Comparison of ENCODE assay signal across 8 mouse cellular contexts in the genomic region with DNA sequence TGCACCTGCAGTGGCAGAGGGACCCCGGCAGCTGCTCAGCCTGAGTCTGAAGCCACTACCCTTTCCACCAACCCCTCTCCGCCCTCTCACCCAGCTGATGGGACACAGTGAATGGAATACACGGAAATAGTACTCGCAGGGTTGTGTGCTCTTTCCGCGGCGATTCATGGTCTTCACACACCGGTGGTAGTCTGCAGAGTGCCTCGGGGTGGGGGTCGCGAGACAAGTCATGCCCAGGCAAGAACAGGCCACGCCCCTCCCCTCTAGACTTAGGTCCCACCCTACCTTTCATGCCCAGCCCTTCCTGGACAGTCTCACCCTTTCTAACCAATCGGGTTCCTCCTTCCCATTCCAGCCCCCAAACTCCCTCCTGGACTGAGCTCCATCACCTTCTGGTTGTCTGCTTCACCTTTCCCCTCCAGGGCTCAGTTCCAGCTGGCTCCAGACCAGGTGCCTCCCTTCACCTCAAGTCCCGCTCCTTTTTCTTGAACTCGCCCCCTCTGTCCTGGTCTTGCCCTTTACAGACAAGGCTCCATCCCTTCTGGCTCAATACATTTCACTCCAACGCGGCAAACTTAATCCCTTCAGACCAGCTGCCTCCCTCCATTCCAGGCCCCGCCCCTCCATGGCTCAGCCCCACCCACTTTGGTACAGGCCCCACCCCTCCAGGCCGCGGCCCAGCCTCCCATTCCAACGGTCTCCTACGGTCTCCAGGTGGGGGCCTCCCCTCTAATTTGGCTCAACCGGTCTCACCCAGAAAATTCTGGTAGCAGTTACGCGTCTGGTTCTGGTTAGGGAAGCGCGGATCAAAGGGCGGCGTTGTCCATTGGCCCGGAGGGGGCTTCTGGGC. TPM values are rescaled to one million over a fixed set of nuclear protein-coding genes. Genes with fewer than 3 reads are reported as not detected.
DNase-seq lines count a peak whose midpoint lies in the region; ATAC-seq and TF ChIP-seq lines count a peak whose summit lies in the region.

No protein-coding gene starts in this region.

- no peak overlapping the region for H3K27ac ChIP-seq in layer of hippocampus, adult 2 months
- H3K27ac ChIP-seq in hindbrain, embryonic 12.5 days = no peak overlapping the region
- H3K27ac ChIP-seq in limb, embryonic 14.5 days (replicated peaks; ENCODE audit: low read depth, low read length) = peak overlapping the region; percentile 63
- H3K27ac ChIP-seq in midbrain, embryonic 13.5 days = no peak overlapping the region

- intact Hi-C loops in left cerebral cortex, postnatal 14 days (cut with DNase I) = no loop called here

- peaks cover 8% of the 10 kb centered on the region; the same call in 1 of the 2 replicates for H3K27me3 ChIP-seq in hindbrain, embryonic 12.5 days
- no peaks in the 10 kb centered on the region for H3K27me3 ChIP-seq in limb, embryonic 14.5 days (ENCODE audit: control insufficient read depth, insufficient read depth, low read length)
- H3K27me3 ChIP-seq in midbrain, embryonic 13.5 days = no peaks in the 10 kb centered on the region

- no peak for TF ChIP-seq CTCF in layer of hippocampus, adult 2 months (conservative IDR thresholded peaks at IDR 0.05)

- peaks cover under 1% of the 10 kb centered on the region; the same call in 1 of the 2 replicates for H3K36me3 ChIP-seq in hindbrain, embryonic 12.5 days
- peaks cover 7% of the 10 kb centered on the region; the same call in 1 of the 2 replicates for H3K36me3 ChIP-seq in limb, embryonic 14.5 days (ENCODE audit: control insufficient read depth, insufficient read depth, low read length)
- H3K36me3 ChIP-seq in midbrain, embryonic 13.5 days = peaks cover 4% of the 10 kb centered on the region; the same call in 1 of the 2 replicates

- no peaks in the 10 kb centered on the region for H3K9me3 ChIP-seq in hindbrain, embryonic 12.5 days (replicated peaks)
- H3K9me3 ChIP-seq in limb, embryonic 14.5 days (ENCODE audit: control insufficient read depth, low read length) = no peaks in the 10 kb centered on the region
- H3K9me3 ChIP-seq in midbrain, embryonic 13.5 days = no peaks in the 10 kb centered on the region

- no peak for TF ChIP-seq POLR2A in limb, embryonic 14.5 days (IDR thresholded peaks at IDR 0.05; ENCODE audit: borderline replicate concordance, extremely low read depth, insufficient read depth, insufficient read length)

- H3K4me1 ChIP-seq in hindbrain, embryonic 12.5 days = peaks cover 20% of the 10 kb centered on the region
- H3K4me1 ChIP-seq in limb, embryonic 14.5 days (ENCODE audit: control insufficient read depth, insufficient read depth, low read length) = peaks cover 9% of the 10 kb centered on the region
- H3K4me1 ChIP-seq in midbrain, embryonic 13.5 days (replicated peaks) = peaks cover 21% of the 10 kb centered on the region

- H3K4me3 ChIP-seq in layer of hippocampus, adult 2 months = peak overlapping the region; percentile 37
- H3K4me3 ChIP-seq in hindbrain, embryonic 12.5 days = peak overlapping the region; percentile 32
- H3K4me3 ChIP-seq in limb, embryonic 14.5 days (replicated peaks; ENCODE audit: low read length) = peak overlapping the region; percentile 39
- H3K4me3 ChIP-seq in midbrain, embryonic 13.5 days (replicated peaks) = peak overlapping the region; percentile 29

- peak; percentile 65 for ATAC-seq in hindbrain, embryonic 12.5 days (ENCODE audit: low FRiP score)
- ATAC-seq in limb, embryonic 14.5 days (ENCODE audit: low FRiP score, low read depth) = peak; percentile 77
- ATAC-seq in midbrain, embryonic 13.5 days = peak; percentile 68

- H3K4me2 ChIP-seq in hindbrain, embryonic 12.5 days (replicated peaks) = peak overlapping the region; percentile 50
- H3K4me2 ChIP-seq in limb, embryonic 14.5 days (replicated peaks; ENCODE audit: low read depth, low read length, severe bottlenecking) = peak overlapping the region; percentile 51
- H3K4me2 ChIP-seq in midbrain, embryonic 13.5 days (replicated peaks) = peak overlapping the region; percentile 47

- H3K9ac ChIP-seq in hindbrain, embryonic 12.5 days = peak overlapping the region; percentile 23; the same call in 1 of the 2 replicates
- H3K9ac ChIP-seq in limb, embryonic 14.5 days (ENCODE audit: low read depth, low read length, severe bottlenecking) = peak overlapping the region; percentile 52
- H3K9ac ChIP-seq in midbrain, embryonic 13.5 days (replicated peaks) = no peak overlapping the region; the same call in 1 of the 2 replicates

- WGBS in hindbrain, embryonic 12.5 days = 3% methylated on average over 30 of the region's 30 CpGs
- 4% methylated on average over 30 of the region's 30 CpGs for WGBS in limb, embryonic 14.5 days
- 2% methylated on average over 30 of the region's 30 CpGs for WGBS in midbrain, embryonic 13.5 days

- DNase-seq in layer of hippocampus, adult 2 months (ENCODE audit: low spot score in 2 of 2) = no peak
- DNase-seq in layer of hippocampus, adult 9-10 months (ENCODE audit: low spot score) = no peak
- DNase-seq in embryo, embryonic 9.5 days (ENCODE audit: extremely low spot score) = peak; percentile 80
- DNase-seq in limb, embryonic 14.5 days (ENCODE audit: low spot score) = peak; percentile 44
- DNase-seq in testis, postnatal 14 days (ENCODE audit: low spot score) = peak; percentile 80
- no peak for DNase-seq in left cerebral cortex, postnatal 14 days (ENCODE audit: low spot score in 2 of 2)

RNA-seq across cellular contexts. Expression of a gene that starts 0.7 kb away (rescaled TPM):
- 1 to 10 TPM; 1.3 to 3.8 TPM for total RNA-seq in layer of hippocampus, adult 2 months (2021)
- polyA plus RNA-seq in hindbrain, embryonic 12.5 days (2016; fragmentation: Nextera tagmentation; extraction: Ambion mirVana) = 37.6 and 39.8 TPM in 2 replicates
- polyA plus RNA-seq in limb, embryonic 14.5 days (2012; rRNA removed) = 91.7 and 127 TPM in 2 replicates
- 44.7 and 48.9 TPM in 2 replicates for polyA plus RNA-seq in limb, embryonic 14.5 days (2014; fragmentation: Nextera tagmentation; extraction: Ambion mirVana)
- polyA plus RNA-seq in midbrain, embryonic 13.5 days (2015; fragmentation: Nextera tagmentation; extraction: Ambion mirVana) = 19.7 and 22.9 TPM in 2 replicates
- total RNA-seq in left cerebral cortex, postnatal 14 days (2021) = 1 to 10 TPM; 5.1 to 5.7 TPM

RNA-seq across cellular contexts. Expression of a gene that starts 12.3 kb away (rescaled TPM):
- total RNA-seq in layer of hippocampus, adult 2 months (2021) = 10 to 100 TPM; 25.2 to 37.6 TPM
- 87.5 and 91.5 TPM in 2 replicates for polyA plus RNA-seq in hindbrain, embryonic 12.5 days (2016; fragmentation: Nextera tagmentation; extraction: Ambion mirVana)
- polyA plus RNA-seq in limb, embryonic 14.5 days (2012; rRNA removed) = 161 and 223 TPM in 2 replicates
- 44.4 and 51.2 TPM in 2 replicates for polyA plus RNA-seq in limb, embryonic 14.5 days (2014; fragmentation: Nextera tagmentation; extraction: Ambion mirVana)
- 90.0 and 92.5 TPM in 2 replicates for polyA plus RNA-seq in midbrain, embryonic 13.5 days (2015; fragmentation: Nextera tagmentation; extraction: Ambion mirVana)
- 10 to 100 TPM; 37.1 to 43.3 TPM for total RNA-seq in left cerebral cortex, postnatal 14 days (2021)

RNA-seq across cellular contexts. Expression of a gene that starts 18.9 kb away (rescaled TPM):
- total RNA-seq in layer of hippocampus, adult 2 months (2021) = not detected
- polyA plus RNA-seq in hindbrain, embryonic 12.5 days (2016; fragmentation: Nextera tagmentation; extraction: Ambion mirVana) = not detected in 2 replicates
- polyA plus RNA-seq in limb, embryonic 14.5 days (2012; rRNA removed) = 0.03 TPM in 1 of 2 replicates, not detected in the other
- polyA plus RNA-seq in limb, embryonic 14.5 days (2014; fragmentation: Nextera tagmentation; extraction: Ambion mirVana) = not detected in 2 replicates
- polyA plus RNA-seq in midbrain, embryonic 13.5 days (2015; fragmentation: Nextera tagmentation; extraction: Ambion mirVana) = not detected in 2 replicates
- not detected for total RNA-seq in left cerebral cortex, postnatal 14 days (2021)

RNA-seq across cellular contexts. Expression of a gene that starts 27.1 kb away (rescaled TPM):
- total RNA-seq in layer of hippocampus, adult 2 months (2021) = under 1 TPM in 1 of 2 experiments, not detected in 1; 0.13 TPM
- polyA plus RNA-seq in hindbrain, embryonic 12.5 days (2016; fragmentation: Nextera tagmentation; extraction: Ambion mirVana) = 0.26 and 0.48 TPM in 2 replicates
- polyA plus RNA-seq in limb, embryonic 14.5 days (2012; rRNA removed) = 0.17 and 0.24 TPM in 2 replicates
- polyA plus RNA-seq in limb, embryonic 14.5 days (2014; fragmentation: Nextera tagmentation; extraction: Ambion mirVana) = 0.17 and 0.46 TPM in 2 replicates
- 0.22 and 0.24 TPM in 2 replicates for polyA plus RNA-seq in midbrain, embryonic 13.5 days (2015; fragmentation: Nextera tagmentation; extraction: Ambion mirVana)
- total RNA-seq in left cerebral cortex, postnatal 14 days (2021) = under 1 TPM in 1 of 2 experiments, not detected in 1; 0.21 TPM

RNA-seq across cellular contexts. Expression of a gene that starts 30.5 kb away (rescaled TPM):
- under 1 TPM; 0.25 to 0.26 TPM for total RNA-seq in layer of hippocampus, adult 2 months (2021)
- 0.34 TPM in 1 of 2 replicates, not detected in the other for polyA plus RNA-seq in hindbrain, embryonic 12.5 days (2016; fragmentation: Nextera tagmentation; extraction: Ambion mirVana)
- polyA plus RNA-seq in limb, embryonic 14.5 days (2012; rRNA removed) = 0.33 and 0.63 TPM in 2 replicates
- 0.22 TPM in 1 of 2 replicates, not detected in the other for polyA plus RNA-seq in limb, embryonic 14.5 days (2014; fragmentation: Nextera tagmentation; extraction: Ambion mirVana)
- polyA plus RNA-seq in midbrain, embryonic 13.5 days (2015; fragmentation: Nextera tagmentation; extraction: Ambion mirVana) = 0.48 and 1.1 TPM in 2 replicates
- under 1 TPM; 0.18 to 0.55 TPM for total RNA-seq in left cerebral cortex, postnatal 14 days (2021)

Comparison
In these comparisons a context has a peak if more than half of its experiments do, and no peak if none do; other contexts are left out.
1. DNase-seq: peak in embryo, embryonic 9.5 days (single experiment), limb, embryonic 14.5 days (single experiment) and testis, postnatal 14 days (single experiment); none in layer of hippocampus, adult 2 months (0 of 2), layer of hippocampus, adult 9-10 months (single experiment) and left cerebral cortex, postnatal 14 days (0 of 2).
2. Peak in every context shown above with its lines, with median percentiles within 50 percentile points of each other: H3K4me3 ChIP-seq, ATAC-seq and H3K4me2 ChIP-seq.